Mouse (Mus musculus): ENCODE results near the gene Llgl2.

DNA sequence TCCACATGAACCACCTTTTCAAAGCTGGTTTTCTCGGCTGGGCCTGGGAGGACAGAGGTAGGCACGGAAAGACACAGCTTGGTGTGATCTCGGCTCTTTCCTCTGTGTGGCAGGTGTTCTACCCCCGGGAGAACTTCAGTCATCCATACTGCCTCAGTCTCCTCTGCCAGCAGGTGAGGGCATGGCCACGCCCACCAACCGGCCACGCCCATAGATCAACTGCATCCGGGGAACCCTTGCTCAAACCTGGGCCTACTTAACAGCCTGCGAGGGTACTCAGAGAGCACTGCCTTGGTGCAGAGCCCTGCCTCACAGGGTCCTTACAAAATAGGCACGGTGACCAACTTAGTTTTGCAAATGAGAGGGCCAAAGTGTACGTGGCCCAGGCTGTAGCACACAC is 61.4 kb downstream of the Llgl2 start:
- TF ChIP-seq CTCF (IDR thresholded peaks at IDR 0.05; ENCODE audit: extremely low read depth, insufficient read depth, low read length) (no peak), POLR2A (IDR thresholded peaks at IDR 0.05; ENCODE audit: extremely low read depth, insufficient read depth, low read length) (no peak)

All from cortical plate, adult 2 months (tissue).